Mouse (Mus musculus): ENCODE measurements at regions not wholly inside any gene's neighbourhood (a gene's known extent, or its start where the extent isn't known, plus 50 kb on each side); places are given as distances from the start of the nearest gene placed in this dataset.
A peak's percentile ranks its signal among the peaks of the same experiment; 100 is the strongest.

- TF ChIP-seq MAX (IDR thresholded peaks at IDR 0.05; ENCODE audit: low read length) (peak; percentile 83), POLR2AphosphoS2 (IDR thresholded peaks at IDR 0.05; ENCODE audit: low read depth, low read length) (no peak), HCFC1 (IDR thresholded peaks at IDR 0.05; ENCODE audit: low read depth, low read length) (no peak), TBP (conservative IDR thresholded peaks at IDR 0.05; ENCODE audit: low read depth, low read length) (0 out of 2 replicates have a peak, but pooled peaks have one; percentile 31), TCF12 (IDR thresholded peaks at IDR 0.05; ENCODE audit: low read depth, low read length) (peak; percentile 78), ZNF384 (IDR thresholded peaks at IDR 0.05; ENCODE audit: low read depth, low read length) (no peak; the same call in 1 of the 2 replicates), CHD2 (IDR thresholded peaks at IDR 0.05; ENCODE audit: low read length) (peak; percentile 50; the same call in 1 of the 2 replicates), SIN3A (IDR thresholded peaks at IDR 0.05; ENCODE audit: low read length) (0 out of 2 replicates have a peak, but pooled peaks have one; percentile 32), USF2 (conservative IDR thresholded peaks at IDR 0.05; ENCODE audit: low read depth, low read length) (no peak), CHD1 (IDR thresholded peaks at IDR 0.05; ENCODE audit: low read depth, low read length) (peak; percentile 26; the same call in 1 of the 2 replicates), ZKSCAN1 (IDR thresholded peaks at IDR 0.05; ENCODE audit: borderline replicate concordance, low read depth, low read length) (no peak), JUND (conservative IDR thresholded peaks at IDR 0.05; ENCODE audit: low read depth, low read length) (peak; percentile 61; the same call in 1 of the 2 replicates), RAD21 (IDR thresholded peaks at IDR 0.05; ENCODE audit: low read depth, low read length) (no peak; the same call in 1 of the 2 replicates), MAZ (IDR thresholded peaks at IDR 0.05; ENCODE audit: low read depth, low read length) (peak; percentile 58), SMC3 (IDR thresholded peaks at IDR 0.05; ENCODE audit: low read depth, low read length) (no peak)
Measured at GRCm38 (mm10) chr2:79136619-79137458, 118.4 kb upstream of the Itga4 start (continued).

- peak overlapping the region; percentile 8 to 48 (median 28) for H3K4me3 ChIP-seq (replicated peaks in 1 of 3; ENCODE audit: low read depth in 2 of 3, low read length in 2 of 3, poor library complexity in 1 of 3)
- peaks cover 12 to 60% of the 10 kb centered on the region in 2 experiments for H3K4me1 ChIP-seq (ENCODE audit: control insufficient read depth in 1 of 2, insufficient read depth in 2 of 2)
- dilution Hi-C loops (cut with MboI; ENCODE audit: extremely low pct_ligation_motif_present, extremely low pct_unique_long_range_greater_than_20kb, low sequenced_read_pairs) = no loop called here
- no peaks in the 10 kb centered on the region for H3K9me3 ChIP-seq (replicated peaks; ENCODE audit: low read length)
- H3K4me2 ChIP-seq (ENCODE audit: insufficient read depth, low read depth, poor library complexity, severe bottlenecking) = peak overlapping the region; percentile 99
- in situ Hi-C loops (cut with MboI; ENCODE audit: low pct_ligation_motif_present, low pct_unique_long_range_greater_than_20kb, low sequenced_read_pairs) = loop anchor here (5.0 to 10.0 kb wide), 2 partner anchors 120 to 163 kb away; partner anchors contain the start of gene Itga4
- no peaks in the 10 kb centered on the region for H3K27me3 ChIP-seq (replicated peaks)
- H3K9ac ChIP-seq (ENCODE audit: insufficient read depth, low read depth) = peak overlapping the region; percentile 97
- peak overlapping the region; percentile 84 for H3K27ac ChIP-seq (ENCODE audit: insufficient read depth, low read depth)
- H3K79me2 ChIP-seq (replicated peaks; ENCODE audit: control insufficient read depth, extremely low read depth, insufficient read depth, poor library complexity, severe bottlenecking) = peaks cover 5% of the 10 kb centered on the region
- no peaks in the 10 kb centered on the region for H3K36me3 ChIP-seq (replicated peaks in 1 of 2; ENCODE audit: control insufficient read depth in 1 of 2, insufficient read depth in 1 of 2, low read length in 1 of 2)
- peak; percentile 88 for DNase-seq (ENCODE audit: extremely low read depth)
- TF ChIP-seq ZKSCAN1 (IDR thresholded peaks at IDR 0.05; ENCODE audit: borderline replicate concordance, low read depth, low read length) (no peak), PAX5 (IDR thresholded peaks at IDR 0.05; ENCODE audit: low read length) (no peak), CTCF (conservative IDR thresholded peaks at IDR 0.05 in 1 of 2, IDR thresholded peaks at IDR 0.05 in 1 of 2; ENCODE audit: low read depth in 2 of 2, low read length in 2 of 2) (no peak), BHLHE40 (IDR thresholded peaks at IDR 0.05; ENCODE audit: low read depth, low read length) (peak; percentile 73), EP300 (IDR thresholded peaks at IDR 0.05; ENCODE audit: low read length) (peak; percentile 96), JUN (IDR thresholded peaks at IDR 0.05; ENCODE audit: insufficient read depth, low read depth, low read length) (peak; percentile 66), GABPA (IDR thresholded peaks at IDR 0.05; ENCODE audit: insufficient replicate concordance, low read depth, low read length) (no peak), RCOR1 (conservative IDR thresholded peaks at IDR 0.05; ENCODE audit: low read depth, low read length) (no peak), MAX (IDR thresholded peaks at IDR 0.05; ENCODE audit: low read length) (peak; percentile 15; the same call in 1 of the 2 replicates), SMC3 (IDR thresholded peaks at IDR 0.05; ENCODE audit: low read depth, low read length) (peak; percentile 16; the same call in 1 of the 2 replicates), NRF1 (IDR thresholded peaks at IDR 0.05; ENCODE audit: low read depth, low read length) (no peak), ZMIZ1 (IDR thresholded peaks at IDR 0.05; ENCODE audit: low read depth, low read length) (no peak), E2F4 (IDR thresholded peaks at IDR 0.05; ENCODE audit: insufficient replicate concordance, low read depth, low read length) (no peak), MXI1 (IDR thresholded peaks at IDR 0.05; ENCODE audit: low read depth, low read length) (no peak), UBTF (IDR thresholded peaks at IDR 0.05; ENCODE audit: low read depth, low read length) (no peak), TCF12 (IDR thresholded peaks at IDR 0.05; ENCODE audit: low read depth, low read length) (peak; percentile 99), ZNF384 (IDR thresholded peaks at IDR 0.05; ENCODE audit: low read depth, low read length) (no peak), CHD2 (IDR thresholded peaks at IDR 0.05; ENCODE audit: low read length) (peak; percentile 14; the same call in 1 of the 2 replicates), USF1 (IDR thresholded peaks at IDR 0.05; ENCODE audit: low read depth, low read length) (no peak), NELFE (IDR thresholded peaks at IDR 0.05; ENCODE audit: low read depth, low read length) (no peak), POLR2A (IDR thresholded peaks at IDR 0.05; ENCODE audit: low read depth, low read length) (peak; percentile 63), MYC (IDR thresholded peaks at IDR 0.05; ENCODE audit: low read depth, low read length) (0 out of 2 replicates have a peak, but pooled peaks have one; percentile 82), USF2 (conservative IDR thresholded peaks at IDR 0.05; ENCODE audit: low read depth, low read length) (peak; percentile 48), MAZ (IDR thresholded peaks at IDR 0.05; ENCODE audit: low read depth, low read length) (no peak), MAFK (IDR thresholded peaks at IDR 0.05; ENCODE audit: insufficient replicate concordance, low read length) (no peak), IRF4 (IDR thresholded peaks at IDR 0.05; ENCODE audit: low read depth, low read length) (peak; percentile 66), ETS1 (conservative IDR thresholded peaks at IDR 0.05; ENCODE audit: low read depth, low read length) (peak; percentile 87)
Measured at GRCm38 (mm10) chr2:79137694-79138171, 117.5 kb upstream of the Itga4 start.
